Mouse (Mus musculus): Measurements from ENCODE around the gene Tmco3. TPM values are rescaled to one million over a fixed set of nuclear protein-coding genes. Genes with fewer than 3 reads are reported as not detected.
"Not testable (repeated sequence)": the region's sequence is repeated elsewhere in the genome, so short reads cannot be mapped to it uniquely, and the experiment has no call there.

Tmco3 gene
- total RNA-seq, 2 experiments from 2014 or later = 8.1 to 14.0 TPM

GRCm38 (mm10) chr8:13305459-13305858 lies 17.5 kb downstream of the Tmco3 start:
- ATAC-seq (replicated peaks; ENCODE audit: low FRiP score, low TSS enrichment, poor library complexity, severe bottlenecking) = no peak

DNA sequence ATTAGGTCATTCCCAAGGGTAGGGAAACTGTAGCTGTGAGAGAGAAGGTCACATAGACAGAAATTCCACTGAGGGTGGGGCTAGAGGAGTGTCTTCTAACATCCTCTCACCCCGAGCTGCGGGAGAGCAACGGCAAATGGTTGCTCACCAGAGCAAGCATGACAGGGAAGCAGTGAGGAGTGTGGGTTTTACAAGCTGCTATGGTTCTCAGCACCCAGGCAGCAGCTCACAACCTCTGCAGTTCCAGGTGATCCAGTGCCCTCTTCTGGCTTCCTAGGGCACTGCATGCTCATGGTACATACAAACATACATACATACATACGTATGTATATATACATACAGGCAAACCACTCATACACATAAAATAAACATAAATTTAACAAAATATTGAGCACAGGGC lies 17.9 kb downstream of the Tmco3 start:
- ATAC-seq (replicated peaks; ENCODE audit: low FRiP score, low TSS enrichment, poor library complexity, severe bottlenecking) = no peak

GRCm38 (mm10) chr8:13306309-13306909 lies 18.4 kb downstream of the Tmco3 start:
- ATAC-seq (replicated peaks; ENCODE audit: low FRiP score, low TSS enrichment, poor library complexity, severe bottlenecking) = peak; percentile 68

DNA sequence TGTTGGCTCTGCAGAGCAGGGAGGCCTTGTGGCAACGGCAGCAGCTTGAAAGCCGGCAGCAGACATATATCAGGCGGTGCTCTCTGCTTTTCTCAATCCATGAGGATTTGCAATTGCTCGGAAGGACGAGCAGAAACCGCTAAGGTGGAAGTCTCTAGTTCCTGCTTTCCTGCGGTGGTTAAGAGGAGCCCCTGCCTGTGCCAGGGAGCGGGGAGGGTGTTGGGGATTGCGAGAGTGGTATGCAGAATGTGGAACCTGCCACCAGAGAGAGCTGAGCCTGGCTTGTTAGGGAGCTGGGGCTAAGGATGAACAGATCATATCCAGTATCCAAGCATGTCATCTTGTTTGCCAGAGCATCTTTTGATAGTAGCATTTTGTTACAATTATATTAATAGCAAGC lies 18.9 kb downstream of the Tmco3 start:
- no peak for ATAC-seq (replicated peaks; ENCODE audit: low FRiP score, low TSS enrichment, poor library complexity, severe bottlenecking)

- no peak for ATAC-seq (replicated peaks; ENCODE audit: low FRiP score, low TSS enrichment, poor library complexity, severe bottlenecking)
Observed at GRCm38 (mm10) chr8:13314922-13315321, 26.9 kb downstream of the Tmco3 start.

DNA sequence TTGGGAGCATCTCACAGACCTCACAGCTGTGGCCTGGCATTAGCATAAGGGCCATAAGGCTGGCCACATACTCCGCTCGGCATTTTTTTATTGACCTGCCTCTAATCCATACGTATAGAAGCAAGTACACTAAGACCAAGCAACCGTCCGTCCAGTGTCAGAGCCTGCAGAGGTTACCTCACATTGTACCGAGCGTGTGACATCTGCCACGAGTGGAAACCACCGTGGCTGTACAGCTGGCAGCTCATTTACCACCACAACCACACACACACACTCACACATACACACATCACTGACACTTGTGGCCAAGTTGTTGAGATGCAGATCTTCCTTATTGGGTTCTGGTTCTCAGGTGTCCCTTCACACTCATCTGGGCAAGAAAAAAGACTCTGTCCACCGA lies 28.7 kb downstream of the Tmco3 start:
- ATAC-seq (replicated peaks; ENCODE audit: low FRiP score, low TSS enrichment, poor library complexity, severe bottlenecking) = no peak

- ATAC-seq (replicated peaks; ENCODE audit: low FRiP score, low TSS enrichment, poor library complexity, severe bottlenecking) = peak; percentile 55; the same call in 1 of the 2 replicates
Observed at GRCm38 (mm10) chr8:13326598-13326997, 38.6 kb downstream of the Tmco3 start.

DNA sequence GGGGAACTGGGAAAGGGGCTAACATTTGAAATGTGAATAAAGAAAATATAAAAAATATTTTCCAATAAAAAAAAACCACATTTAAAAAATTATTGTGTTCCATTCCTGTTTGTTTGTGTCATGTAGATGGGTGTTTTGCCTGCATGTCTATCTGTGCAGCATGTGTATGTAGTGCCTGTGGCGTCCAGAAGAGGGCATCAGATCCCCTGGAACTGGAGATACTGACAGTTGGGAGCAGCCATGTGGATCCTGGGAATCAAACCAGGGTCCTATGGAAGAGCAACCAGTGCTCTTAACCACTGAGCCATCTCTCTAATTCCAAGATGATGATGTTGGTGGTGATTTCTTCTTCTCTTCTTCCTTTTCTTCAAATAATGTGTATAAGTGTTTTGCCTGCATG lies 46.7 kb downstream of the Tmco3 start:
- no peak for ATAC-seq (replicated peaks; ENCODE audit: low FRiP score, low TSS enrichment, poor library complexity, severe bottlenecking)

- ATAC-seq (replicated peaks; ENCODE audit: low FRiP score, low TSS enrichment, poor library complexity, severe bottlenecking) = not testable (repeated sequence)
Observed at GRCm38 (mm10) chr8:13337245-13337644, 49.3 kb downstream of the Tmco3 start.

GRCm38 (mm10) chr8:13337678-13338077 lies 49.7 kb downstream of the Tmco3 start:
- no peak for ATAC-seq (replicated peaks; ENCODE audit: low FRiP score, low TSS enrichment, poor library complexity, severe bottlenecking)

DNA sequence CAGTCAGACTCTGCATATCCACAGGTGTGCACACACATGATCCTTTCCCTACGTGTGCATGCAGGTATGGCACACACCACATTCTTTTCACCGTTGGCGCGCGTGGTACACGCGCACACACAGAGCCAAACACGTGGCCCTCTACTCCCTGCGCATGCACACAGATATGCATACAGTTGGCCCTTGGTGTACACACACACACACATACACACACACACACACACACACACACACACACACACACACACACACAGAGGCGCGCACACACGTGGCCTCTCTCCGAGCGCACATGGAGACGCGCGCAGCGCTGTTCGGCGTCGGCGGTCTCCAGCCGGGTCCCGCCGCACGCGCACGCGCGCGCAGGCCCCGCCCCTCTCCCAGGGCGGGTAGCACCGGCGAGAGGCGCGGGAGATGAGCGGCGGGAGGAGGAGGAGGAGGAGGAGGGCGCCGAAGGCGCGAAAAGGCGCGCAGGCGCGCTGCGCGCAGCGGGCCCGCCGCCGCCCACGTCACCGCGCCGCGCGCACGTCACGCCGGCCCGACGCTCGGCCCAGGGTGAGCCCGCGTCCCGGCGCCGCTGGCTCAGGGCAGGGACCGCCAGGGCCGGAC lies 50.4 kb downstream of the Tmco3 start, which contains the start of gene Tfdp1:
Tfdp1 (plus strand) TSS at position 497 of the 606 bp plus-strand sequence.
- peak; percentile 50 for ATAC-seq (replicated peaks; ENCODE audit: low FRiP score, low TSS enrichment, poor library complexity, severe bottlenecking)

DNA sequence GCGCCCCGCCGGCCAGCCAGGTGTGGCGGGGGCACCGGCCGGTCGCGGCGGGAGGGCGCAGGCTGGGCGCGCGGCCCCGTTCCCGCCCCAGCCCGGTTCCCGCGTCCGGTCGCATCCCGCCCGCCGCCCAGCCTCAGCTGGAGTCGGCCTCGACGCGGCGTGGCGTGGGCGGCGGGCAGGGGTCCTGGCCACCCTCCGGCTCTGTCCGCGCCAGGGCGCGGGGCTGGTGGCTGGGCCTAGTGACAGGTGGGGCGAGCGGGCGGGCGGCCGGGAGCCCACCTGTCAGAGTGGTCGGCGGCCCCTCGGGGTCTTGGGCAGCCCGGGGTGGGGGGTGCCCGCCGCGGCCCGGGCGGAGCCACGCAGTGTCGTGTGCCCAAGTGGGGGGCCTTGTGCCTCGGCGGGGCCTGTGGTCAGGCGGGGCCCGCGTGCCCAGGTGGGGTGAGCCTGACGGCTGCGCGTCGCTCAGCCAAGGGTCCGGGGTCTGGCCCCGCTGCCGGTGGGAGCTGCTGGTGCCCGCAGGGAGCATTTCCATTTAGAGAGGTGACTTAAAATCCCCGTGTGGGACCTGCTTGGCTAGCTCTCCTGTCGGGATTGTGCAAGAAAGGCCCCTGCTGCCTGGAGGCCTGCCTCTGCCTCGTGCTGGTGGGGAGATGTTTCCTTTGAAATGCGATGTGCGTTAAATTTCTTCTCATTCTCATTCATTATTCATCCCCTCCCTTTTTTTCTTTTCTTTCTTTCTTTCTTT lies 51.1 kb downstream of the Tmco3 start:
- no peak for ATAC-seq (replicated peaks; ENCODE audit: low FRiP score, low TSS enrichment, poor library complexity, severe bottlenecking)

GRCm38 (mm10) chr8:13339646-13339990 lies 51.6 kb downstream of the Tmco3 start:
- ATAC-seq (replicated peaks; ENCODE audit: low FRiP score, low TSS enrichment, poor library complexity, severe bottlenecking) = no peak

- ATAC-seq (replicated peaks; ENCODE audit: low FRiP score, low TSS enrichment, poor library complexity, severe bottlenecking) = no peak
Observed at GRCm38 (mm10) chr8:13340650-13341049, 52.7 kb downstream of the Tmco3 start.

GRCm38 (mm10) chr8:13342340-13342739 lies 54.4 kb downstream of the Tmco3 start:
- ATAC-seq (replicated peaks; ENCODE audit: low FRiP score, low TSS enrichment, poor library complexity, severe bottlenecking) = peak; percentile 69

GRCm38 (mm10) chr8:13343134-13343533 lies 55.1 kb downstream of the Tmco3 start:
- peak; percentile 40 for ATAC-seq (replicated peaks; ENCODE audit: low FRiP score, low TSS enrichment, poor library complexity, severe bottlenecking)

GRCm38 (mm10) chr8:13350052-13350451 lies 62.1 kb downstream of the Tmco3 start:
- no peak for ATAC-seq (replicated peaks; ENCODE audit: low FRiP score, low TSS enrichment, poor library complexity, severe bottlenecking)

- no peak for ATAC-seq (replicated peaks; ENCODE audit: low FRiP score, low TSS enrichment, poor library complexity, severe bottlenecking)
Observed at GRCm38 (mm10) chr8:13351593-13351992, 63.6 kb downstream of the Tmco3 start.

- ATAC-seq (replicated peaks; ENCODE audit: low FRiP score, low TSS enrichment, poor library complexity, severe bottlenecking) = peak; percentile 11; the same call in 1 of the 2 replicates
Observed at GRCm38 (mm10) chr8:13352601-13353000, 64.6 kb downstream of the Tmco3 start.

DNA sequence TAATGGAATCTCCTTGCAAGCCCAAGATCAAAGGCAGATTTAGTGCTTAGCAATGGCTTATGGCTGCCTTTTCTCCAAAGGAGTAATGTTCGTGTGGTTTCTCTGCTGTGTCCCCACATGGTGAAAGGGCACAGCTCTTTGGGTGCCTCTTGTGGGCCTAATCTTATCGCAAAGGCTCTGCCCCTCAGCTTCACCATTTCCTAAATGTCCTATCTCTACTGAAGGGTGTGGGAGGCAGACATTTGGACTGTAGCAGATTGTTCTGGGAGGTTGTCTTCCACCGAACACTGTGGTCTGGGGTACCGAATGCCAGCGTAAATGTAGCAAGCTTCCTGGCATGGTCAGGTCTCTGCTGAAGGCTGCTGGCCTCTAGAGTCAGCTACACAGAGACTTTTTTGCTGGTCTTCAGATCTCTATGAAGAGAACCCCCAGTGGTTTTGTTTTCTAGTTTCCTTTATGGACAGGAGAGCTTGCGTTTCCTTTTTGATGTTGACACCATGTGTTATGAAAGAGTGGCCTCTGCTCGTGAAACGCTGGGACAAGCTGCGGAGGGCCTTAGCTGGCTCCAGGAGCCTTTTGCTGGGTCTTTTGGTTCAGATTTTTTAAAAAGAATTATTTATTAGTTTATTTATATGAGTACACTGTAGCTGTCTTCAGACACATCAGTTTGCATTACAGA lies 65.3 kb downstream of the Tmco3 start:
- ATAC-seq (replicated peaks; ENCODE audit: low FRiP score, low TSS enrichment, poor library complexity, severe bottlenecking) = peak; percentile 90

Data from megakaryocyte-erythroid progenitor cell, adult 5-6 weeks (primary cell).